Mouse (Mus musculus) midbrain, embryonic 14.5 days (tissue): ENCODE data around the gene Dennd1b. TPM values are rescaled to one million over a fixed set of nuclear protein-coding genes. Genes with fewer than 3 reads are reported as not detected.

Source experiments
- ATAC-seq: fragments of 200-750 bp; cut with Nextera tagmentation; 2 replicates; pipeline ENCODE4 v1.8.0; 2017; ENCODE audit warnings: moderate number of reproducible peaks, moderate library complexity; ENCODE audit not compliant: low FRiP score, low TSS enrichment
- DNase-seq: peaks from one replicate; pipeline ENCODE4 v3.0.0-alpha.2; 2015
- H3K27ac ChIP-seq: fragments of 300-500 bp; sonication (generic); replicated peaks from 2 replicates; pipeline ENCODE4 v1.5.1; 2014; ENCODE audit warnings: mild to moderate bottlenecking, low read depth, low read length, moderate library complexity
- H3K27me3 ChIP-seq: fragments of 300-500 bp; sonication (generic); 2 replicates; pipeline ENCODE4 v1.6.1; 2014; ENCODE audit warnings: low read length, control low read depth, mixed read lengths; ENCODE audit not compliant: control insufficient read depth, insufficient read depth
- H3K36me3 ChIP-seq: fragments of 300-500 bp; sonication (generic); 2 replicates; pipeline ENCODE4 v1.6.1; 2014; ENCODE audit warnings: low read length, control low read depth; ENCODE audit not compliant: control insufficient read depth, insufficient read depth
- H3K4me1 ChIP-seq: fragments of 300-500 bp; sonication (generic); 2 replicates; pipeline ENCODE4 v1.6.1; 2014; ENCODE audit warnings: mild to moderate bottlenecking, antibody characterized with exemption, low read length, control low read depth; ENCODE audit not compliant: control insufficient read depth, insufficient read depth
- H3K4me2 ChIP-seq: fragments of 300-500 bp; sonication (generic); 2 replicates; pipeline ENCODE4 v1.6.1; 2014; ENCODE audit warnings: mild to moderate bottlenecking, low read length, moderate library complexity
- H3K4me3 ChIP-seq: fragments of 300-500 bp; sonication (generic); replicated peaks from 2 replicates; pipeline ENCODE4 v1.5.1; 2014; ENCODE audit warnings: low read depth, low read length
- H3K9ac ChIP-seq: fragments of 300-500 bp; sonication (generic); replicated peaks from 2 replicates; pipeline ENCODE4 v1.6.1; 2014; ENCODE audit warnings: mild to moderate bottlenecking, low read length, moderate library complexity
- H3K9me3 ChIP-seq: fragments of 300-500 bp; sonication (generic); 2 replicates; pipeline ENCODE4 v1.6.1; 2016; ENCODE audit warnings: low read length, control low read depth, mixed read lengths; ENCODE audit not compliant: control insufficient read depth
- WGBS: fragments of 180-500 bp; shearing (Covaris S2); extraction: QIAGEN DNeasy Blood & Tissue Kit; methylation state at CpG from one replicate; pipeline ENCODE4 v1.1.7; 2014; 5-methylcytosine and 5-hydroxymethylcytosine counted together
- polyA plus RNA-seq: library from polyadenylated mRNA; unstranded; fragments of >200 nt; fragmentation: Nextera tagmentation; extraction: Ambion mirVana; gene quantifications from 2 replicates; pipeline ENCODE4 v1.2.1, GENCODE M21; 2014

The Dennd1b gene
- polyA plus RNA-seq, 1 experiment from 2014 or later = 15.0 TPM

DNA sequence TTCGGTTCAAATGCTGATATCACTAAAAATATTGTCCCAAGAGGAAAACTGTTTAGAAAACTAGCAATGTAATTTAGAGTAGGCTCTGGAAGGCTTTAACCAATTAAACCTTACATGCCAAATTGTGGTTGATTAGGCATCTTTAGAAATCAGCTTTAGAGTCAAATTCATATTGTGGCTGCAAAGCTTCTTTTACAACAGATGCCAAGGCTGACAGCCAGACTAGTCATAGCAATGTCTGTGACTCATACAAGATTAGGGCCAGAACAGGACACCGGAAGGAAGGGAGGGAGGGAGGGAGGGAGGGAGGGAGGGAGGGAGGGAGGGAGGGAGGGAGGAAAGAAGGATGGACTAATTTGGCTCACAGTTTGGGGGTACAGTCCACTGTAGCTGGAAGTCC is 182.3 kb downstream of the Dennd1b start:
- Histone ChIP-seq H3K9ac (no peak overlapping the region), H3K4me1 (no peaks in the 10 kb centered on the region), H3K27ac (no peak overlapping the region), H3K4me2 (no peak overlapping the region), H3K27me3 (no peaks in the 10 kb centered on the region), H3K4me3 (no peak overlapping the region), H3K9me3 (no peaks in the 10 kb centered on the region), H3K36me3 (peaks cover 12% of the 10 kb centered on the region)
- WGBS = 90% methylated on average over 2 of the region's 2 CpGs
- no peak for ATAC-seq
- no peak for DNase-seq

DNA sequence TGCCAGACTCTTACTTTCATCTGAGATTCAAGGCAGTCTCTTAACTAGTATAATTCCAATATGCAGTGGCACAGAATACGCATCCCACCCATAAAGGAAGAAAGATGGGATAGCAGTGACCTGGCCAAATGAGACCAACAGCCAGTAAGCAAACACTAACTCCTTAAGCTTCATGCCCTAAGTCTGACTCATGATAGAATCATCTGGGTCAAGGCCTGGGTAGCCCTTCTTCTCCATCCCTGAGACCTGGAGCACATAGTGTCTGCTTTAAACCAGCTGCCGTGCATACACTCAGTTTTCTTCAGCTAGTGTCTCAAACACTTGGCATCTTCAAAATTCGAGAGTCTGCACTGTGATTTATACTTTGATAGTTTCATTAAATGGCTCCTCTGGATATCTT is 183.1 kb downstream of the Dennd1b start:
- no peaks in the 10 kb centered on the region for H3K4me1 ChIP-seq
- no peak overlapping the region for H3K4me3 ChIP-seq
- WGBS = 91% methylated on average over 3 of the region's 3 CpGs
- DNase-seq (no peak), ATAC-seq (no peak)
- no peak overlapping the region for H3K27ac ChIP-seq
- H3K9ac ChIP-seq = no peak overlapping the region
- H3K27me3 ChIP-seq = no peaks in the 10 kb centered on the region
- peaks cover 12% of the 10 kb centered on the region for H3K36me3 ChIP-seq
- H3K4me2 ChIP-seq = no peak overlapping the region
- H3K9me3 ChIP-seq = no peaks in the 10 kb centered on the region

DNA sequence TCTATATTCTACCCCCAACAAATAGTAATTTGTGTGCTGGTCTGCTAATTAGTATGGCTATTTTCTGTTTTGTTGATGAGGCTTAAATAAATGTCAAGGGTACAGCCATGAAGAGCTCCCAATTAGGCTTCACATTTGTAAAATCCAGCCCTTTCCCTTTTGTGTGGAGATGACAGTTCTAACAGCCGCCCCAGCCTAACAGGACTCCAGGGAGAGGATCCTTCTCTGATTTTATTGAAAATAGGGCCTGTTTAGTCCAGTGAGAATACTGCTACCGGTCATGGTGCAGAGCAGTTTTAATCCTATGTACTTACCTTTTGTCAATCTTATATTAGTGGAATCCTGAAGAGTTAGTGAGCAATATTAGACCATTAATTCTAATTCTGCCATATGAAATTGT is 189.8 kb downstream of the Dennd1b start:
- Histone ChIP-seq H3K4me1 (peaks cover 6% of the 10 kb centered on the region; the same call in 1 of the 2 replicates), H3K27me3 (no peaks in the 10 kb centered on the region), H3K4me3 (no peak overlapping the region), H3K9me3 (no peaks in the 10 kb centered on the region), H3K36me3 (no peaks in the 10 kb centered on the region), H3K9ac (no peak overlapping the region), H3K27ac (peak overlapping the region; percentile 73), H3K4me2 (no peak overlapping the region)
- 5% methylated on average over 2 of the region's 2 CpGs for WGBS
- peak; percentile 68 for DNase-seq
- peak; percentile 77; the same call in 1 of the 2 replicates for ATAC-seq

GRCm38 (mm10) chr1:139153493-139153892 is 190.3 kb downstream of the Dennd1b start:
- ATAC-seq = peak; percentile 70; the same call in 1 of the 2 replicates
- H3K9me3 ChIP-seq = no peaks in the 10 kb centered on the region
- DNase-seq = peak; percentile 64
- no peaks in the 10 kb centered on the region for H3K27me3 ChIP-seq
- H3K9ac ChIP-seq = no peak overlapping the region
- peaks cover 6% of the 10 kb centered on the region; the same call in 1 of the 2 replicates for H3K4me1 ChIP-seq
- no peaks in the 10 kb centered on the region for H3K36me3 ChIP-seq
- H3K4me2 ChIP-seq = no peak overlapping the region
- peak overlapping the region; percentile 58 for H3K27ac ChIP-seq
- no peak overlapping the region for H3K4me3 ChIP-seq
- WGBS = 13% methylated on average over 6 of the region's 6 CpGs

GRCm38 (mm10) chr1:139156397-139156796 is 193.2 kb downstream of the Dennd1b start:
- Histone ChIP-seq H3K4me3 (no peak overlapping the region), H3K36me3 (no peaks in the 10 kb centered on the region), H3K27me3 (no peaks in the 10 kb centered on the region), H3K9me3 (no peaks in the 10 kb centered on the region), H3K4me1 (peaks cover 6% of the 10 kb centered on the region; the same call in 1 of the 2 replicates), H3K9ac (no peak overlapping the region), H3K4me2 (no peak overlapping the region), H3K27ac (no peak overlapping the region)
- DNase-seq = peak; percentile 82
- ATAC-seq = no peak
- 17% methylated on average over 3 of the region's 3 CpGs for WGBS

- DNase-seq = peak; percentile 59
- WGBS = 51% methylated on average over 3 of the region's 3 CpGs
- H3K4me1 ChIP-seq = no peaks in the 10 kb centered on the region
Observed at GRCm38 (mm10) chr1:139161619-139162018, 198.4 kb downstream of the Dennd1b start.

GRCm38 (mm10) chr1:139162814-139163213 is 199.6 kb downstream of the Dennd1b start:
- ATAC-seq (no peak), DNase-seq (peak; percentile 80)
- 35% methylated on average over 5 of the region's 5 CpGs for WGBS
- Histone ChIP-seq H3K4me2 (no peak overlapping the region), H3K4me3 (no peak overlapping the region), H3K27me3 (no peaks in the 10 kb centered on the region), H3K9me3 (no peaks in the 10 kb centered on the region), H3K4me1 (no peaks in the 10 kb centered on the region), H3K36me3 (no peaks in the 10 kb centered on the region), H3K27ac (no peak overlapping the region), H3K9ac (no peak overlapping the region)

More at GRCm38 (mm10) chr1:139161619-139162018, 198.4 kb downstream of the Dennd1b start:
- no peak for ATAC-seq
- Histone ChIP-seq H3K27me3 (no peaks in the 10 kb centered on the region), H3K36me3 (no peaks in the 10 kb centered on the region), H3K4me2 (no peak overlapping the region), H3K27ac (no peak overlapping the region), H3K4me3 (no peak overlapping the region), H3K9ac (no peak overlapping the region), H3K9me3 (no peaks in the 10 kb centered on the region)

GRCm38 (mm10) chr1:139174058-139174832 is 211.0 kb downstream of the Dennd1b start:
- Histone ChIP-seq H3K9ac (no peak overlapping the region), H3K27me3 (no peaks in the 10 kb centered on the region), H3K36me3 (peaks cover 15% of the 10 kb centered on the region), H3K4me2 (no peak overlapping the region), H3K4me3 (no peak overlapping the region), H3K4me1 (no peaks in the 10 kb centered on the region), H3K27ac (no peak overlapping the region), H3K9me3 (no peaks in the 10 kb centered on the region)
- ATAC-seq = no peak
- no peak for DNase-seq
- WGBS = 84% methylated on average over 3 of the region's 3 CpGs

DNA sequence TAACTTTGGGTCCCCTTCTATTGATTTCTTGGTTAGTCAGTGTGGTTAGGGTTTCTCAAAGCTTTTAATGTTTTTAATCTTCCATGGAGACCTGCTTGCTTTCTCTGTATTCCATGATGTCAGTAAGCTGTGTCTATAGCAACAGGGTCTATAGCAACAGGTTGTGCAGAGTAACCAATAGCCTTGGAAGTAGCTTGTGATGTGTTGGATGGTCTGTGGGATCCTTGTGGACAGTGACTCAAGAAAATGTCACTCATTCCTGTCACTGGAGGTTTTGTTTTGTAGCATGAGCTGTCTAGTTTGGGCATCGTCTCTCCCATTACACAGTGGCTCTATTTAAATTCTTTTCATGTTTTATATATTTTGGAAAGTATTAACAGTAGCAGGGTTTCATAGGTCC is 216.5 kb downstream of the Dennd1b start:
- H3K9ac ChIP-seq = no peak overlapping the region
- no peak overlapping the region for H3K4me2 ChIP-seq
- H3K27me3 ChIP-seq = no peaks in the 10 kb centered on the region
- no peaks in the 10 kb centered on the region for H3K9me3 ChIP-seq
- ATAC-seq (no peak), DNase-seq (no peak)
- 78% methylated on average over 1 of the region's 1 CpGs for WGBS
- no peak overlapping the region for H3K4me3 ChIP-seq
- H3K4me1 ChIP-seq = no peaks in the 10 kb centered on the region
- H3K36me3 ChIP-seq = 0 out of 2 replicates have a peak, but pooled peaks cover 2% of the 10 kb centered on the region
- no peak overlapping the region for H3K27ac ChIP-seq
